Mouse (Mus musculus) hindbrain, embryonic 16.5 days (tissue): Measurements from ENCODE around the gene Snrnp25. TPM values are rescaled to one million over a fixed set of nuclear protein-coding genes. Genes with fewer than 3 reads are reported as not detected.

ENCODE experiments used
- polyA plus RNA-seq: library from polyadenylated mRNA; unstranded; fragments of >200 nt; fragmentation: Nextera tagmentation; extraction: Ambion mirVana; gene quantifications from 2 replicates; pipeline ENCODE4 v1.2.1, GENCODE M21; 2015

Gene Snrnp25
- polyA plus RNA-seq, 1 experiment from 2014 or later, result 49.9 TPM

Other genes with a start within 250 kb of the Snrnp25 start
- gene 4930524B15Rik, start 239.8 kb upstream of the Snrnp25 start, polyA plus RNA-seq, result 0.22 and 0.49 TPM in 2 replicates
- gene Nsg2, start 205.0 kb upstream of the Snrnp25 start, polyA plus RNA-seq, result 530 and 557 TPM in 2 replicates
- gene Il9r, start 5.1 kb upstream of the Snrnp25 start, polyA plus RNA-seq, result not detected in 2 replicates
- 27.1 and 28.7 TPM in 2 replicates for gene Rhbdf1, start 16.9 kb downstream of the Snrnp25 start, polyA plus RNA-seq
- 34.7 and 35.0 TPM in 2 replicates for gene Mpg, start 21.1 kb downstream of the Snrnp25 start, polyA plus RNA-seq
- 42.6 and 43.9 TPM in 2 replicates for gene Nprl3, start 62.3 kb downstream of the Snrnp25 start, polyA plus RNA-seq
- 4.9 and 16.1 TPM in 2 replicates for gene Hba-x, start 71.0 kb downstream of the Snrnp25 start, polyA plus RNA-seq
- 2,714 and 3,255 TPM in 2 replicates for gene Hba-a1, start 78.1 kb downstream of the Snrnp25 start, polyA plus RNA-seq
- gene Hbq1b, start 81.5 kb downstream of the Snrnp25 start, polyA plus RNA-seq, result 0.61 and 1.3 TPM in 2 replicates
- gene Hba-a2, start 91.1 kb downstream of the Snrnp25 start, polyA plus RNA-seq, result 6,688 and 8,147 TPM in 2 replicates
- gene Hbq1a, start 94.7 kb downstream of the Snrnp25 start, polyA plus RNA-seq, result 1.6 and 2.0 TPM in 2 replicates
- gene Sh3pxd2b, start 142.4 kb downstream of the Snrnp25 start, polyA plus RNA-seq, result 15.8 and 20.1 TPM in 2 replicates
- 36.8 and 40.3 TPM in 2 replicates for gene Ubtd2, start 250.0 kb downstream of the Snrnp25 start, polyA plus RNA-seq